Mouse (Mus musculus): Measurements from ENCODE around the gene Rnf222. TPM values are rescaled to one million over a fixed set of nuclear protein-coding genes. Genes with fewer than 3 reads are reported as not detected.

Gene Rnf222
- polyA plus RNA-seq, 1 experiment from 2014 or later: not detected

DNA sequence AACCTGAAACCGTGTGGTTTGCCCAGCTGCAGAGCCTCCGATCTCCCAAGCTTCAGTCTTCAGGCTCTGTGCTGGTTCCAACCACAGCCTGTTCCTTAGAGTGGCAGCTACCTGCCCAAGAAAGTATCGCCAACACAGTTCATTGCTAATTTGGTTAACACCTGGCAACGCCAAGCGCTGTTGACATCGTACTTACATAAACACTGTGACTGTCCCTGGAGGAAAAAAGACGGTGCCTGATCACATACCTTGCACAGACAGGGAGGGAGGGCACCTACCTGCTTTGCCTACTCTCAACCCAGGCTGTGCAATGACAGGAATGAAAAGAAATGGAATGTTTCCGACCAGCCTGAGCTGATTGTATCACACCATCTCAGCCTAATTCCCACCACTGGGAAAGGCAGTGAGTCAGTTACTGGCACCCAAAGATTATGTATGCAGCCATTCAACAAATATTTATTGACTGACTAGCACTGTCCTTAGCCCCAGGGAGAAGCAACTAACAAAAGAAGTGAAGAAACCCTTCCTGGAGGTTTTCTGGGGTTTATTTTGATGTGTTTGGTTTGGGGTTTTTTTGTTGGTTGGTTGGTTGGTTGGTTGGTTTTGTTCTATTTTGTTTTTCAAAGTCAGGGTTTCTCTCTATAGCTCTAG, 28.3 kb upstream of the Rnf222 start:
- TF ChIP-seq CTCF (IDR thresholded peaks at IDR 0.05): no peak
- in situ Hi-C loops (cut with MboI; ENCODE audit: low pct_unique_long_range_greater_than_20kb): no loop called here
- ChIA-PET POLR2A (interaction anchor here (0.8 kb wide), 1 partner anchor 12 kb away, joined by 3 read pairs; the partner anchor contains the start of gene Ndel1), CTCF (interaction anchor here (1.0 to 1.5 kb wide), 3 partner anchors 10 to 15 kb away, joined by 3 to 4 read pairs (median 4); partner anchors contain the start of gene Ndel1)
- DNase-seq (ENCODE audit: low read depth, low spot score) (no peak), ATAC-seq (peak; percentile 63)
- no peaks in the 10 kb centered on the region for H3K27me3 ChIP-seq

DNA sequence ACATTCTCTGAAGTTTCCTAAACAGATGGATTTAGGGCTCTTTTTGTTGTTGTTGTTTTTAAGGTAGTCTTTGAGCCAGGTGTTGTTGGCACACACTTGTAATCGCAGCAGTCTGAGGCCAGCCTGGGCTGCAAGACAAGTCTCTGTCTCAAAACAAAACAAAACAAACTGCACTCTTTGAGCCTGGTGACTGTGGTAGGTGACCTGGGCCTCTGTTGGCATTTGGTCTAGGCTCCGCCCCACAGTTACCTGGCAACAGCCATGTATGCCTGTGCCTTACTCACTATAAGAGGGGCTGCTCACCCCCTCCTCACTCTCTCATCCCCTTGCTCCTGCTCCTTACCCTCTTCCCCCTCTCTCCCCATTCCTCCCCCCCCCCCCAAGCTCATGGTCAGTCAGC, 26.1 kb upstream of the Rnf222 start:
- no peak for TF ChIP-seq CTCF (IDR thresholded peaks at IDR 0.05)
- ChIA-PET CTCF (no interaction called here), POLR2A (no interaction called here)
- no peak for DNase-seq (ENCODE audit: low read depth, low spot score)
- H3K27me3 ChIP-seq: no peaks in the 10 kb centered on the region
- in situ Hi-C loops (cut with MboI; ENCODE audit: low pct_unique_long_range_greater_than_20kb): no loop called here
- no peak for ATAC-seq

DNA sequence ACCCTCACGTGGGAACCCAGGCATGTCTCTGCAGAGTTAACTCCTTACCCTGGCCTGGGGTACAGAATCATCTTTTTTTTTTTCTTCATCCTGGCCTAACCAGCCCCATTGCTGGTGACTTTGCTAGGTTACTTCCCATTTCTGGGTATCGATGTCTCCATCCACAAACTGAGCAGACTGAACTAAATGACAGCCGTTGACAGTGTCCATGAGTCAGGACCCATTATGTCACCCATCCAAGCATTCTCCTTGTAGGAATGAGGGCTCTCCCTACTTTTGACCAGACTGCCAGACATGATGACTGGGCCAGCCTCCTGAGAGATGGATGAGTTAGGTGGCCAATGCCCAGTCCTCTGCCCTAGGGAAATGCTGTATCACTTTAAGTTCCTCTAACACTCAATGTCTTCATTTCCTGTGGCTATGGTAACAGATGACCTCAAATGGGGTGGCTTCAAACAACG, 24.7 kb upstream of the Rnf222 start:
- in situ Hi-C loops (cut with MboI; ENCODE audit: low pct_unique_long_range_greater_than_20kb): no loop called here
- ChIA-PET POLR2A (no interaction called here), CTCF (interaction anchor here (1.1 kb wide), 1 partner anchor 11 kb away, joined by 3 read pairs; no protein-coding TSS in a partner anchor)
- no peak for TF ChIP-seq CTCF (IDR thresholded peaks at IDR 0.05)
- ATAC-seq: no peak
- H3K27me3 ChIP-seq: no peaks in the 10 kb centered on the region
- no peak for DNase-seq (ENCODE audit: low read depth, low spot score)

DNA sequence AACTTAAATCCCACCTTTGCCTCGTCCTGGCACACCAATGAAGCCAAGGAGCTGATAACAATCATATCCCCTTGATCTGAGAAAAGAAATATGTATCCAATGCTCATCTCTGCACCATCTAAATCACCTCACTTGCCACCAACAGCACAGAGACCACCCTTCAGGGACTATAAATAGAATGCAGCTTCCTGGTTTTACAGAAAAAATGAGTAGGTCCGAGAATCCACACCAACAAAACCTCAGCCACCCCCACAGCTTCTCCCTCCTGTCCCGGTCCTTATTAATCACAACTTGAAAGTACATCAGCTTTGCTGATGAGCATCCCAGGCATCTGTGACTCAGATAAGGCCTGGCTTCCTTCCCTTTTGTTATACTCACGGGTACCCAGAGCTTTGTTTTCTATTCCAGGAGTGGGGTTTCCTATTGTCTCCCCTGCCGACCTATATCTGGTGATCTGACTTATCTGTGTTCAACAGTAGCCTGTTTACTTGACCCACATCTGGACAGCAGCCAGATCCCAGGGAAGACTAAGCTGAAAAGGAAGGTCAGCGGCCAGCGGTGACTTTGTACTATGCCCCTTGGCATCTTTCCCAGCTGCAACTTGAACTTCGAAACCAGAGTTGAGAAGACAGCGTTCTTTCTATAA, 23.7 kb upstream of the Rnf222 start:
- in situ Hi-C loops (cut with MboI; ENCODE audit: low pct_unique_long_range_greater_than_20kb): no loop called here
- ChIA-PET CTCF (interaction anchor here (1.0 to 2.4 kb wide), 3 partner anchors 10 to 22 kb away, joined by 3 to 8 read pairs (median 4); no protein-coding TSS in a partner anchor), POLR2A (interaction anchor here (0.6 to 1.5 kb wide), 3 partner anchors 10 to 13 kb away, joined by 3 to 7 read pairs (median 7); no protein-coding TSS in a partner anchor)
- no peak for TF ChIP-seq CTCF (IDR thresholded peaks at IDR 0.05)
- H3K27me3 ChIP-seq: no peaks in the 10 kb centered on the region
- ATAC-seq (no peak), DNase-seq (ENCODE audit: low read depth, low spot score) (no peak)

DNA sequence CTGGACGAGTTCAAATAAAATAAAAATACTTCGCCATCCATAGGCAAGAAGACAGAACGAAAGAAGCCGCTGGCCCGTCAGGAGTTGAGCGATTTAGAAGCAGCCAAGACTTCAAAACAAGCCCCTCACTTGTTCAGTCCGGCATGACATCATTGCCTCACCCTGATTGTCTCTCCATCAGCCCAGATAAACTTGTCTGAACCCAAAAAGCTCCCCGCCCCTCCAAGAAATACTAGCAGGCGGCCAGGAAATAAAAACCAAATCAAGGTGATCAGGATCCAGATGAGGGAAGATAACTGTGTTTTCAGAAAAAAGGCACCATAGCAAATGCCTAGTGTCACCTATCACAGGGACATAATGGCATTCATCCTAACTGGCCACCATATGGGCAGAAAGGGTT, 17.1 kb upstream of the Rnf222 start:
- ChIA-PET CTCF (interaction anchor here (1.2 to 1.8 kb wide), 4 partner anchors 11 to 32 kb away, joined by 3 to 6 read pairs (median 4); no protein-coding TSS in a partner anchor), POLR2A (interaction anchor here (0.6 to 1.1 kb wide), 4 partner anchors 11 to 48 kb away, joined by 3 read pairs; no protein-coding TSS in a partner anchor)
- no peak for ATAC-seq
- DNase-seq (ENCODE audit: low read depth, low spot score): no peak
- no peak for TF ChIP-seq CTCF (IDR thresholded peaks at IDR 0.05)
- in situ Hi-C loops (cut with MboI; ENCODE audit: low pct_unique_long_range_greater_than_20kb): loop anchor here (10.0 kb wide), 1 partner anchor 296 kb away; no protein-coding TSS in a partner anchor
- H3K27me3 ChIP-seq: no peaks in the 10 kb centered on the region

DNA sequence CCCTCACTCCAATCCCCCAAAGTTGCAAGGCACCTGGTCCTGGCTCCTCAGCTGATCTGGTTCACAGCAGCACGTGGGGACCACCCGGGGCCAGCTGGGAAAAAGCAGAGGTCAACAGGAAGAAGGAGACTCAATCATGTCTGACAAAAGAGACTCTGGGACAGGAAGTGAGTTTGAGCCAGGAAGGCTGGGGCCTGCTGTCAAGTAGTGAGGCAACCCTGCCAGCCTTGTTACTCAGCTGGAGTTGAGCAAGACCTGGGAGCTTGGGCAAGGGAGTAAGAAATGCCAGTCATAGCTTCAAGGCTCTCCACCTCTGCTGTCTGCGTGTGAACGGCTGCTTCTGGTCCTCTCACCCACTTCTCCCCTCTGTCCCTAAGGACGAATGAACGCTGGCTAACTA, 16.6 kb upstream of the Rnf222 start, which contains the start of gene Ndel1:
TSS of gene Ndel1 (minus strand) at position 111 of the 400 bp plus-strand sequence.
- TF ChIP-seq CTCF (IDR thresholded peaks at IDR 0.05): no peak
- peak; percentile 65 for ATAC-seq
- in situ Hi-C loops (cut with MboI; ENCODE audit: low pct_unique_long_range_greater_than_20kb): loop anchor here (10.0 kb wide), 1 partner anchor 297 kb away; no protein-coding TSS in a partner anchor
- no peaks in the 10 kb centered on the region for H3K27me3 ChIP-seq
- ChIA-PET CTCF (interaction anchor here (1.2 to 2.4 kb wide), 5 partner anchors 11 to 64 kb away, joined by 3 to 13 read pairs (median 5); no protein-coding TSS in a partner anchor), POLR2A (interaction anchor here (0.6 to 1.6 kb wide), 3 partner anchors 11 to 43 kb away, joined by 3 to 7 read pairs (median 3); no protein-coding TSS in a partner anchor)
- DNase-seq (ENCODE audit: low read depth, low spot score): no peak

DNA sequence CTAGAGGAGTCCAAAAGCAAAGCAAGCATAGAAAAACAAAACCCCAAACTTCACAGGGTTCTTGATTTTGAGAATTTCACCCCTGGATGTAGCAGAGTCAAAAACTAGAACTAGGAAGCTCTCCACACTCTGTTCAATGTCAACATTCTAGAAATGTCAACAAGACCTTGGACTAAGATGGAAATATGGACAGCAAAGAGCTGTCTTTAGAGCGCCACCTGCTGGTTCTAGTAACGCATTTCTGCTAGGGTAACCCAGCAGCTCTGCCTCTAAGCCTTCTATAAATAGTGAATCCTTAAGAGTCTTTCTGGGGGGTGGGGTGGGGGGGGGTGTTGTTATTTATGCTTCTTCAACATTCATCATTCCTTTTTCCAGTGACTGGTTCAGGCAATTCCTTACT, 13.5 kb upstream of the Rnf222 start:
- CTCF ChIA-PET: interaction anchor here (0.6 to 2.0 kb wide), 18 partner anchors 10 to 67 kb away, joined by 3 to 22 read pairs (median 4); no protein-coding TSS in a partner anchor
- no peaks in the 10 kb centered on the region for H3K27me3 ChIP-seq
- no peak for DNase-seq (ENCODE audit: low read depth, low spot score)
- ATAC-seq: no peak
- peak; percentile 76 for TF ChIP-seq CTCF (IDR thresholded peaks at IDR 0.05)
- in situ Hi-C loops (cut with MboI; ENCODE audit: low pct_unique_long_range_greater_than_20kb): loop anchor here (5.0 to 10.0 kb wide), 2 partner anchors 43 to 300 kb away; no protein-coding TSS in a partner anchor
- POLR2A ChIA-PET: interaction anchor here (1.1 to 1.2 kb wide), 2 partner anchors 21 to 61 kb away, joined by 3 to 4 read pairs; no protein-coding TSS in a partner anchor

DNA sequence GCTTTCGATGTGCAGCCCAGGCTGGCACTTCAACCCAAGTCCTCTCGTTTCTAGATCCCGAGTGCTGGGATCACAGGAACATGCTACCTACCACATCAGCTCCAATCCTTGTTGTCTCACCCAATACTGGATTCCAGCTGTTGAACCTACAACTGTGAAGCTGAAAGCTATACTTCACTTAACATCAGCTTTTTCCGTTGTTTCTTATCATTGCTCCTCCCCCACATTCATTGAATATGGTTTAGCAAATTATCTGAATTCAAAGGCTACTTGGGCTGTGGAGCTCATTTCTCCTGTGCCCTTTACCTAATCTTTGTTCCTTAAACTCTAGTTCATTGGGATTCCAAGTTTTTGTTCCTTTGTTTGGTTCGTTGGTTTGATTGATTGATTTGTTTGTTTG, 9.5 kb upstream of the Rnf222 start:
- TF ChIP-seq CTCF (IDR thresholded peaks at IDR 0.05): no peak
- POLR2A ChIA-PET: no interaction called here
- CTCF ChIA-PET: no interaction called here
- no peaks in the 10 kb centered on the region for H3K27me3 ChIP-seq
- in situ Hi-C loops (cut with MboI; ENCODE audit: low pct_unique_long_range_greater_than_20kb): loop anchor here (5.0 to 10.0 kb wide), 2 partner anchors 47 to 304 kb away; no protein-coding TSS in a partner anchor
- ATAC-seq: no peak
- no peak for DNase-seq (ENCODE audit: low read depth, low spot score)

DNA sequence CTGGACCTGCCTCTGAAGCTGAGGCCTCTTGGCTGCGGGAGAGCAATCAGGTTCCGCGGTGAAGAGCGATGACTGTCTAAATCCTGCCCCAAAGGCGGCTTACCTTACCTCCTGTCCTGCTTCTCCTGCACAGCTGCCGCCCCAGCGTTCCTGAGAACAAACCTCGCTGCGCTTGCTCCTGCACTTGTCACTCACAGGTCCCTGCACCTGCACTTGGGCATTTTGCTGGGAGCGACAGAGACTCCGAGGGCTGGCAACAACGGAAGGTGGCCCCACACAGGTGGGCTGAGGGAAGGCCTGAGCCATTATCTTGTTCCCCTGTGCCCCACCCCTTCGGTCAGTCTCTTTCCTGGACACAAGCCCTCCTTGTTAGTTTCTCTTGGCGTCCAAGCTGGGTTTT, 6.2 kb upstream of the Rnf222 start:
- in situ Hi-C loops (cut with MboI; ENCODE audit: low pct_unique_long_range_greater_than_20kb): no loop called here
- DNase-seq (ENCODE audit: low read depth, low spot score) (no peak), ATAC-seq (no peak)
- H3K27me3 ChIP-seq: peaks cover 4% of the 10 kb centered on the region
- TF ChIP-seq CTCF (IDR thresholded peaks at IDR 0.05): no peak
- ChIA-PET POLR2A (no interaction called here), CTCF (interaction anchor here (2.0 kb wide), 1 partner anchor 10 kb away, joined by 4 read pairs; no protein-coding TSS in a partner anchor)

DNA sequence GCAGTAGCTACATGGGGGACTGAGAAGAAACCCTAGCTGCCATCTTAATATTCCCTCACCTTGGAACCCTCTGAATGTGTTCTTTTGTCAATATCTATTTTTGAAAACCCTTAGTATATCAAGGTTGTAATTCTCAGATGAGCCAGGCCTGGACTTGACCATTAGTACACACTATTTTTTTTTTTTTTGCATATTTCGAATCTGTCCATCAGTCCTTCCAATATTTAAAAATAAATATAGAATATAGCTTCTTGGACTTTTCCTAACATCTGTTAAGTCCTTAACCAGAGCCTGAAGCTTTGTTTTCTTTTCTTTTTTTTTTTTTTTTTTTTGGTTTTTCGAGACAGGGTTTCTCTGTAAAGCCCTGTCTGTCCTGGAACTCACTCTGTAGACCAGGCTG, 4.5 kb upstream of the Rnf222 start:
- TF ChIP-seq CTCF (IDR thresholded peaks at IDR 0.05): no peak
- POLR2A ChIA-PET: interaction anchor here (0.6 kb wide), 1 partner anchor 383 kb away, joined by 3 read pairs; no protein-coding TSS in a partner anchor
- in situ Hi-C loops (cut with MboI; ENCODE audit: low pct_unique_long_range_greater_than_20kb): no loop called here
- H3K27me3 ChIP-seq: peaks cover 8% of the 10 kb centered on the region
- ATAC-seq: no peak
- CTCF ChIA-PET: interaction anchor here (1.3 to 2.0 kb wide), 2 partner anchors 9 kb away, joined by 4 read pairs; no protein-coding TSS in a partner anchor
- DNase-seq (ENCODE audit: low read depth, low spot score): no peak

All from Patski (cell line).